Mouse (Mus musculus) liver, postnatal 0 days (tissue): ENCODE measurements around the gene Ltb.

ENCODE experiments used
- CTCF ChIP-seq: sonication (generic); IDR thresholded peaks from 2 replicates; pipeline ENCODE4 v1.5.1; 2016; ENCODE audit warnings: antibody characterized with exemption, low read depth
- EP300 ChIP-seq: IDR thresholded peaks from 2 replicates; pipeline ENCODE4 v1.6.1; 2016; ENCODE audit warnings: antibody characterized with exemption, low read depth, mild to moderate bottlenecking

DNA sequence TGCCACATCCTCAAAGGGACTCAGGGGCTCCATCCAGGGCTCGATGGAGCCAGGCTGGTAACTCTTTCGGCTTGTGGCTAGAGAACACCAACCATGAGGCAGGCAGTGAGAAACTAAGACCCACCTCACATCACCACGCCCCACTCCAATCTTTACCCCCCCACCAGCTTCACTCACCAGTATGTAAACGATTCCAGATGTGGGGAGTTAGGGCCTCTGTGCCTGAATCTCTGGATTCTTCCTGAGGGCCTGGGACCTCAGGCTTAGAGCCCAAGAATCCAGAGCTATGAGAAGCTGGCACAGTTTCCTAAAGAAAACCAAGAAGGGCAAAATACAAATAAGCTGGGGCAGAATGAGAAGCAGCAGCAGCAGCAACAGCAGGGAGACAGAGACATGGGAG is 40.3 kb upstream of the Ltb start:
- TF ChIP-seq CTCF (no peak), EP300 (no peak)
